Mouse (Mus musculus): ENCODE measurements around the gene Tex26. TPM values are rescaled to one million over a fixed set of nuclear protein-coding genes. Genes with fewer than 3 reads are reported as not detected.

Tex26 gene
- total RNA-seq, 1 experiment = 0.71 TPM

DNA sequence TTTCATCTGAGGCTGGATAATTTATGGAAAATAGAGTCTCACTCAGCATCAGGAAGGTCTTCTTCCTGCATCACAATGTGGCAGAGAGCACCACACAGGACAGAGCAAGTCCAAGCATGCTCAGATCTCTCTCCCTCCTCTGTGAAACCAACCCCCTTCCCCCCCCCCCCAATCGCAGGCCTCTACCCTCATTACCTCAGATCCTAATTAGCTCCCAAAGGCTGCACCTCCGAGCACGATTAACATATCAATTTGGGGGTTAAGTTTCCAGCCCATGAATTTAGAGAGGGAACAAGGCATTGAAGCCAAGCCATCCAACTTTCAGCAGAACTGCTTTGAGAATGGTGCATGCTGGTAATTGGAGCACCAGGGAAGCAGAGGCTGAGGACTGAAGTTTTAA is 73.2 kb downstream of the Tex26 start:
- Histone ChIP-seq H3K9me3 (ENCODE audit: control insufficient read depth, insufficient read depth, low read depth, low read length) (no peaks in the 10 kb centered on the region), H3K9ac (ENCODE audit: insufficient read depth, low read depth, low read length, poor library complexity, severe bottlenecking) (no peak overlapping the region), H3K36me3 (ENCODE audit: control insufficient read depth, insufficient read depth, low read length, poor library complexity, severe bottlenecking) (no peaks in the 10 kb centered on the region), H3K4me1 (ENCODE audit: control insufficient read depth in 2 of 2, insufficient read depth in 2 of 2, low read length in 2 of 2, poor library complexity in 1 of 2) (peaks cover 3 to 11% of the 10 kb centered on the region in 2 experiments; a peak in 2 of 4 replicates), H3K4me3 (ENCODE audit: insufficient read depth in 1 of 2, low read depth in 1 of 2, low read length in 2 of 2, poor library complexity in 1 of 2, severe bottlenecking in 1 of 2) (no peak overlapping the region), H3K27ac (ENCODE audit: insufficient read depth, low read depth, low read length, poor library complexity, severe bottlenecking) (no peak overlapping the region)
- no peak for DNase-seq (ENCODE audit: low read depth, low spot score)
- TF ChIP-seq ZNF384 (IDR thresholded peaks at IDR 0.05; ENCODE audit: low read depth, low read length) = no peak
- no peak for TF ChIP-seq HCFC1 (IDR thresholded peaks at IDR 0.05; ENCODE audit: borderline replicate concordance, insufficient read depth, low read length)
- no peak for TF ChIP-seq ZC3H11A (IDR thresholded peaks at IDR 0.05; ENCODE audit: borderline replicate concordance, low read depth, low read length)
- no peak for TF ChIP-seq MAFK (IDR thresholded peaks at IDR 0.05; ENCODE audit: insufficient read depth, low read depth, low read length)
- TF ChIP-seq CHD2 (IDR thresholded peaks at IDR 0.05; ENCODE audit: low read depth, low read length) = no peak
- in situ Hi-C loops (cut with MboI; ENCODE audit: low sequenced_read_pairs in 2 of 2, unreplicated experiment in 2 of 2) = no loop called here

DNA sequence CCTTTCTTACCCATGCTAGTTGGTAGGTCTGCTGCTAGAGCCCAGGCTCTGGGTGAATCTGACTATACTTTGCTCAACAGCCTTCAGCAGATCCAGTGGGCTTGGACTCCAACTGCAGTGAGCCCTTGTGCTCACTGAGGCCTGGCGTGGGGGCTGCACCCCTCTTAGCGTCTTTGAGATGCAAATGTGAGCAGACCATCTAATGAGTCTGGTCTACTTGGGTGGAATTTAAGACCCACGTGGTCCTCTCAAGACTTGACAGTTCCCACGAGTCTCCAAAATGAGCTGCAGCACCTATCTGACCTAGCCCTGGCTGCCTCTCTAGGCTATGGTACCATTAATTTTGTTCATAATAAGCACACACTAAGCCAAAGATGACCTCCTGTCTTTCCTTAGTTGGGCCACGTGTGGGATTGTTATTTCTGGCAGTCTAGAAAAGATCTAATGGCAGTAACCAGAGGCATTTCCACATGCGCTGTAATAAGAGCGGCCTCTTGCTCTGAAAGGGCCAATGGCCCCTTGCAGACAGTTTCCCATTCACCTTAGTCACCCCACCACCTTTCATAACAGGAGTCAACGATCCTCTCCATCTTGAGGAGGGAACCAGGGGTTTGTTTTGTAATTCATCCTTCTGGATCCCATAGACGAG is 74.1 kb downstream of the Tex26 start:
- H3K4me3 ChIP-seq (ENCODE audit: insufficient read depth in 1 of 2, low read depth in 1 of 2, low read length in 2 of 2, poor library complexity in 1 of 2, severe bottlenecking in 1 of 2) = no peak overlapping the region
- in situ Hi-C loops (cut with MboI; ENCODE audit: low sequenced_read_pairs in 2 of 2, unreplicated experiment in 2 of 2) = no loop called here
- no peaks in the 10 kb centered on the region for H3K36me3 ChIP-seq (ENCODE audit: control insufficient read depth, insufficient read depth, low read length, poor library complexity, severe bottlenecking)
- no peak overlapping the region for H3K27ac ChIP-seq (ENCODE audit: insufficient read depth, low read depth, low read length, poor library complexity, severe bottlenecking)
- TF ChIP-seq HCFC1 (IDR thresholded peaks at IDR 0.05; ENCODE audit: borderline replicate concordance, insufficient read depth, low read length) (no peak), ZNF384 (IDR thresholded peaks at IDR 0.05; ENCODE audit: low read depth, low read length) (no peak), MAFK (IDR thresholded peaks at IDR 0.05; ENCODE audit: insufficient read depth, low read depth, low read length) (no peak), ZC3H11A (IDR thresholded peaks at IDR 0.05; ENCODE audit: borderline replicate concordance, low read depth, low read length) (no peak), CHD2 (IDR thresholded peaks at IDR 0.05; ENCODE audit: low read depth, low read length) (no peak)
- DNase-seq (ENCODE audit: low read depth, low spot score) = no peak
- H3K9ac ChIP-seq (ENCODE audit: insufficient read depth, low read depth, low read length, poor library complexity, severe bottlenecking) = no peak overlapping the region
- H3K9me3 ChIP-seq (ENCODE audit: control insufficient read depth, insufficient read depth, low read depth, low read length) = no peaks in the 10 kb centered on the region
- peaks cover 3 to 11% of the 10 kb centered on the region in 2 experiments; a peak in 2 of 4 replicates for H3K4me1 ChIP-seq (ENCODE audit: control insufficient read depth in 2 of 2, insufficient read depth in 2 of 2, low read length in 2 of 2, poor library complexity in 1 of 2)

GRCm38 (mm10) chr5:149514087-149514671 is 74.7 kb downstream of the Tex26 start:
- H3K9ac ChIP-seq (ENCODE audit: insufficient read depth, low read depth, low read length, poor library complexity, severe bottlenecking) = no peak overlapping the region

DNA sequence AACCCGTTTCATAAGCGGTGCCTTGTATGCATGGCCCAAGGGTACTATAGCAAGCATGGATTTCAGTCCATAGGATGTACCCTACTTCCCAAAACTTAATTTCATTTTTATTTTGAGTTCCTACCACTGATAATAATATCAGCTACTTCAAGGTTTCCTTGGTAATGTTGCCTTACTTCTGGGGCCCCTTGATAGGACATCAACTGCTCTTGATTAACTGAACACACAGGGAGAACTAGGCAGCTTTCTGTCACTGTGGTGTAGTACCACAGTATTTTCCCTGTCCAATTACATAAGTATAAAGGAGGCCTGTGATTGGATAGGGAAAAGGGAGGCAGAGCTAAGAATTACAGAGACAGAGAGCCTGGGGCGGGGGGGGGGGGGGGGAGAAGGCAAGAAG is 75.4 kb downstream of the Tex26 start:
- H3K27ac ChIP-seq (ENCODE audit: insufficient read depth, low read depth, low read length, poor library complexity, severe bottlenecking) = no peak overlapping the region
- in situ Hi-C loops (cut with MboI; ENCODE audit: low sequenced_read_pairs in 2 of 2, unreplicated experiment in 2 of 2) = no loop called here
- H3K9ac ChIP-seq (ENCODE audit: insufficient read depth, low read depth, low read length, poor library complexity, severe bottlenecking) = no peak overlapping the region
- no peak for TF ChIP-seq ZNF384 (IDR thresholded peaks at IDR 0.05; ENCODE audit: low read depth, low read length)
- TF ChIP-seq MAFK (IDR thresholded peaks at IDR 0.05; ENCODE audit: insufficient read depth, low read depth, low read length) = no peak
- TF ChIP-seq ZC3H11A (IDR thresholded peaks at IDR 0.05; ENCODE audit: borderline replicate concordance, low read depth, low read length) = no peak
- no peak for TF ChIP-seq CHD2 (IDR thresholded peaks at IDR 0.05; ENCODE audit: low read depth, low read length)
- no peak for TF ChIP-seq HCFC1 (IDR thresholded peaks at IDR 0.05; ENCODE audit: borderline replicate concordance, insufficient read depth, low read length)
- no peaks in the 10 kb centered on the region for H3K36me3 ChIP-seq (ENCODE audit: control insufficient read depth, insufficient read depth, low read length, poor library complexity, severe bottlenecking)
- DNase-seq (ENCODE audit: low read depth, low spot score) = no peak
- no peaks in the 10 kb centered on the region for H3K9me3 ChIP-seq (ENCODE audit: control insufficient read depth, insufficient read depth, low read depth, low read length)
- no peak overlapping the region for H3K4me3 ChIP-seq (ENCODE audit: insufficient read depth in 1 of 2, low read depth in 1 of 2, low read length in 2 of 2, poor library complexity in 1 of 2, severe bottlenecking in 1 of 2)
- H3K4me1 ChIP-seq (ENCODE audit: control insufficient read depth in 2 of 2, insufficient read depth in 2 of 2, low read length in 2 of 2, poor library complexity in 1 of 2) = peaks cover 3 to 11% of the 10 kb centered on the region in 2 experiments; a peak in 2 of 4 replicates

More at GRCm38 (mm10) chr5:149514087-149514671, 74.7 kb downstream of the Tex26 start:
- H3K36me3 ChIP-seq (ENCODE audit: control insufficient read depth, insufficient read depth, low read length, poor library complexity, severe bottlenecking) = no peaks in the 10 kb centered on the region
- H3K9me3 ChIP-seq (ENCODE audit: control insufficient read depth, insufficient read depth, low read depth, low read length) = no peaks in the 10 kb centered on the region
- H3K27ac ChIP-seq (ENCODE audit: insufficient read depth, low read depth, low read length, poor library complexity, severe bottlenecking) = no peak overlapping the region
- TF ChIP-seq HCFC1 (IDR thresholded peaks at IDR 0.05; ENCODE audit: borderline replicate concordance, insufficient read depth, low read length) = no peak
- no peak for TF ChIP-seq CHD2 (IDR thresholded peaks at IDR 0.05; ENCODE audit: low read depth, low read length)
- TF ChIP-seq ZNF384 (IDR thresholded peaks at IDR 0.05; ENCODE audit: low read depth, low read length) = no peak
- TF ChIP-seq ZC3H11A (IDR thresholded peaks at IDR 0.05; ENCODE audit: borderline replicate concordance, low read depth, low read length) = no peak
- TF ChIP-seq MAFK (IDR thresholded peaks at IDR 0.05; ENCODE audit: insufficient read depth, low read depth, low read length) = no peak
- no peak overlapping the region for H3K4me3 ChIP-seq (ENCODE audit: insufficient read depth in 1 of 2, low read depth in 1 of 2, low read length in 2 of 2, poor library complexity in 1 of 2, severe bottlenecking in 1 of 2)
- in situ Hi-C loops (cut with MboI; ENCODE audit: low sequenced_read_pairs in 2 of 2, unreplicated experiment in 2 of 2) = no loop called here
- peaks cover 3 to 11% of the 10 kb centered on the region in 2 experiments; a peak in 2 of 4 replicates for H3K4me1 ChIP-seq (ENCODE audit: control insufficient read depth in 2 of 2, insufficient read depth in 2 of 2, low read length in 2 of 2, poor library complexity in 1 of 2)
- no peak for DNase-seq (ENCODE audit: low read depth, low spot score)
